Mouse (Mus musculus) CD4-positive, CD25-positive, alpha-beta regulatory T cell, adult 2 months (primary cell): ENCODE measurements around the gene Nol6.
"Not testable (repeated sequence)": the region's sequence is repeated elsewhere in the genome, so short reads cannot be mapped to it uniquely, and the experiment has no call there.

ENCODE experiments used
- DNase-seq: peaks from one replicate; pipeline ENCODE4 v3.0.0-alpha.2; 2012; ENCODE audit warnings: low read depth, low spot score

Nol6 gene

GRCm38 (mm10) chr4:41082803-41083202, 41.5 kb downstream of the Nol6 start:
- not testable (repeated sequence) for DNase-seq

GRCm38 (mm10) chr4:41081733-41082132, 42.5 kb downstream of the Nol6 start:
- DNase-seq = no peak

DNA sequence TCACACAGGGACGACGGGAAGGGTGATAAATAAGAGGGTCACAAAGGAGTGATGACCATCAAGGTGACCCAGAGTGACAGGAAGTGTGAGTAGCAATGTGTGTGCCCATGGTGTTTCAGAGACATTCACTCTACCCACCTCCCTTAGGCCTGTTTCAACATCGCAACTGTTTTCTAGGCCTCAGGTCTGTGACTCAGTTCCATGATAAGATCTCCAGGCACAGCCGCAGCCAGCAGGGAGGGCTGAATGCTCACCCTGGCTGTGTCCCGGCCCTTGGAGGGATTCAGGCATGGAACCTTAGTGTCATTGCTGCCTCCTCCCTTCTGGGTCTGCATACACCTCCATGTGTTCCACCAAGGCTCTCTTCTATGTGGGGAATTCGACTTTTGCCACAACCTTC, 45.5 kb downstream of the Nol6 start:
- no peak for DNase-seq

DNA sequence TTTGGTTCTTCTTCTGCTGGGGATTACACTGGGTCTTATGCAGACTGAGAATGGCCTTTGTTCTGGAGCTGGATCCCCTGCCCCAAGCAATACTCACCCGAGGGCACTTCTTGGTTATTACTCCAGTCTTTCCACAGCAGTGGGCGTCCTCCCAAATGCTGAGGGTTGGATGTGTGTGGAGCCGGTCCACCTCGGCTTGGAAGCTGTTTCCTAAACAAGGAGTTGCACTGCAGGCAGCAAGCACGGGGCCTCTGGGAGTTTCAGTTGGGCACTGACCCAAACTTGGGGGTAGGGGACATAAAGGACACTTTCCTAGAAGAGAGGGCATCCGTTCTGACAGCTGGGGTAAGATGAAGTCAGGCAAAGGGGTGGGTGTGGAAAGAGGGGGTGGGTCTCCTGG, 49.8 kb downstream of the Nol6 start:
- no peak for DNase-seq

DNA sequence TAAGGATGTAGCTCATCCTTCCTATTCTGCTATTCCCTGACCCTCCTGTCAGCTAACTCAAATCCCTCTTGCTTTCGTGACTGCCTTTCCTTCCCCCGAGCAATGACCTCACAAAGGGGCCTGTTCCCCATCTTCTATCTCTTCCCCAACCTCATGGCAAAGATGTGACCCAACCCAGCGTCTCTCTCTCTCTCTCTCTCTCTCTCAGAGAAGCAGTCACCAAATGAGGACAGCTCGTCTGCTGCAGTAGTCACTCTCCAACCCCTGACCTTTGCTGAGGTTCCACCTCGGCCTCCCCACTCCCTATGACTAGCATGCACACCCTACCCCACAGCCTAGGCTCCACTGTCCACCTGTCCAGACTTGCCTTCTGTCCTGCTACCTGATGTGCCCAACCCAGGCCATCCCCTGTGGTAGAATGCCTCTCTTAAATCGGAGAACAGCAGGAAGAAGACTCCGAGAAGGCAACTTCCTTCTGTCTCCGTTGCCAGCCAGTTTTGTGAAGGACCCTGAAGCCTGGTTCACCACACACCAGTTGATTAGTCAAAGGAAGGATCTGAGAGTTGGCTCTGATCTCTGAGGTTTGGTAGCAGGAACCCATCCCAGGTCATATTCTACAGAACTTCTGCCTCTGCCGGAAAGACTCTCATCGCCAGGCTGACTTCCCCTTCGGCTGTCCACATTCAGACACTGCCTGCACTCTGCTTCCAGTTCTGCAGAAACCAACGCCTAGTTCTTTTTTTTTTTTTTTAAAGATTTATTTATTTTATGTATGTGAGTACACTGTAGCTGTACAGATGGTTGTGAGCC, 51.0 kb downstream of the Nol6 start:
- no peak for DNase-seq

GRCm38 (mm10) chr4:41071500-41072429, 52.5 kb downstream of the Nol6 start:
- no peak for DNase-seq

DNA sequence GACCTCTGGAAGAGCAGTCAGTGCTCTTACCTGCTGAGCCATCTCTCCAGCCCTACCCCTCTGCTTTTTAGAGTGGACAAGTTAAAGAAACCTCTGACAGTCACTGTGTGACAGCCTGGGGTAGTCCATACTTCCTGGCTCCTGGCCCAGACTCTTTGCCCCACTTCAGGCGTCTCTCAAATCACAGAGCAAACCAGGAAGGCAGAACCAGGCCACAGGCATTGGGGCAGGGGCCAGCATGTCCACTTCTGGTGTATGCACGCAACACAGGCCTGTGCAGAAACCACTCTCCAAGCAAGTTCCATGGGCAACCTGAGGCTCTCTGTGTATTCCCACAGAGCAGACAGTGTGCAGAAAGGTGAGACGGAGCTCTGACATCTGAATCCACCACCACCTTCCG, 59.1 kb downstream of the Nol6 start:
- DNase-seq = no peak
